Mouse (Mus musculus) mouse embryonic stem cell (cell line): ENCODE results near the gene Csnk2a2.

Experiments used
- in situ Hi-C, 2 experiments: fragments of 300-500 bp; cut with MboI; formaldehyde crosslinking; loops; 1 replicate in 1 of 2; 3 replicates in 1 of 2; pipeline ENCODE4 v1.14.3; 2019 to 2020; ENCODE audit warnings: low sequenced_read_pairs in 2 of 2, low pct_unique_long_range_greater_than_20kb in 1 of 2, mixed read lengths in 1 of 2; ENCODE audit not compliant: unreplicated experiment in 1 of 2

Gene Csnk2a2

DNA sequence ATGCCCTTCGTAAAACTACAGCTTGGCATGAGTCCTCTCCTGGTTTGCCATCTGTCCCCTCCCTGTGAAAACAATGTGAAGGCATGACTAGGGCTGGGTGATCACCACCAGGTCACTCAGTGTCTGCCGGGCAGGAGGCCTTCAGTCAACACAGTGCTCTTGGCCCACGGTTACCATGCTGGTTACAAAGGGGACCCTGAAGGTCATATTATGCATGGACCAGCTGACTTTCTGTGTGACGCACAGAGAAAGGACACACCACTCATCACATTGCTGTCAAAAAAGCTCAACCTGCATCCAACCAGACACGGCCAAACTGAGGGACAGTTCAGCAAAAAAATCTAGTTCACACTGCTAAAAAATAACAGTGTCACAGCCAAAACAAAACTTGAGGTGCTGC, at the start of gene Csnk2a2:
Gene Csnk2a2, minus strand, starts transcription at position 34 of the 400 bp plus-strand sequence.
- in situ Hi-C loops = no loop called here

DNA sequence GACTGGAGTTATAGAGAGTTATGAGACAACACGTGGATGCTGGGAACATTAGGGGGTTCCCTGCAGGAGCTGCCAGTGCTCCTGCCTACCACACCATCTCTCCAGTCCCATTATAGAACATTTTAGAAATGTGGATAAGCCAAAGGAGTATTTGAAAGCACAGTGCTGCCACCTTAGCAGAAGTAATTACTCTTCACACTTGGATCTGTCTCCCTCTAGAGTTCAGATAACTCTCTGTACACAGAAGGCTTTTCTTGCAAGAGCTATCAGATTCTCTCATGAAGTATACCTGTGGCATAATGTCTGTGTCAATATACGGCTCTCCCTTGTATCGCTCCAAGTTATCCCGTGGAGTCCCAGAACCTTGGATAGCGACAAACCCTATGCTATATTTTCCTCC, 49.6 kb upstream of the Csnk2a2 start:
- in situ Hi-C loops = no loop called here

- in situ Hi-C loops = no loop called here
Measured at GRCm38 (mm10) chr8:95533584-95534387, 43.9 kb upstream of the Csnk2a2 start, which contains the start of gene Ccdc113. Ccdc113 (plus strand) TSS chr8:95534085.

GRCm38 (mm10) chr8:95532206-95532605, 42.4 kb upstream of the Csnk2a2 start:
- in situ Hi-C loops = no loop called here

DNA sequence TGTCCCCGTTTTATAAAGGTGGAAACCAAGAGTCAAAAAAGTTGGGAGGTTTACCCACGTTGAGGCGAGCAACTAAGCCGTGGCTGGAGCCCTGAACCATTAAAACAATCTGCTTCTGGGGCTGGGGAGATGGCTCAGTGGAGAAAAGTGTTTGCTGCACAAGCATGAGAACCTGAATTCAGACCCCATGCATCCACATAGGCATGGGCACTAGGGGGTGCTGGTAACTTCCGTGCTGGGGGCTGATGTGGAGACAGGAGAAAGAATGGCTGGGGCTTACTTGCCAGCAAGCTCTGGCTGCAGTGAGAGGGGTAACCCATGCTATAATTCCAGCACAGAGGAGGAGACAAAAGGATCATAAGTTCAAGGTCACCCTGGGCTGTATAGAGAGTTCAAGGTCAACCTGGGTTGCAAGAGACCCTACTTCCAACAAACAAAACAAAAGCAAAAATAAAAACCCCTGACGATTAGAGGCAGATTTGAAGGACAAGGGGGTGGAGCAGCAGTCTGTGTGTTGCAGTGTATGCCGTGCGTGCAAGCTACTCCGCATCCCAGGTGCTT, 39.0 kb upstream of the Csnk2a2 start:
- in situ Hi-C loops = no loop called here

- in situ Hi-C loops = no loop called here
Measured at GRCm38 (mm10) chr8:95528194-95528593, 38.4 kb upstream of the Csnk2a2 start.

GRCm38 (mm10) chr8:95523991-95524390, 34.2 kb upstream of the Csnk2a2 start:
- in situ Hi-C loops = no loop called here

DNA sequence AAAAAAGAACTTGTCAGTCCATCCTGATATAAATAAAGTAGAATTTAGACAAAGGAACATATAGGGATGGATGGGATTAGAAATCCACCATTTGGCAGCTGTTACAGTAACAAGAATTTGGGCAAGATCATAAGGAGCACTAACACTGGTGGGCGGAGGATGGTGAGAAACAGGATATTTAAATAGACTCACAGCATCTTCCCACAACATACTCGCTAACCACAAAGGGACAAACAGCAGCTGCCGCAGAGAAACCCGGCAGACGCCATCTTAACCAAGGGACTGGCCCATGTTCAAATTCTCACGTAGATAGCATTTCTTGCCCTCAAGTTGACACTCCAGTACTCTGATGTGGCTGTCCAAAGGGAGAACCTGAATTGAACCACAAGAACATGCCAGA, 27.1 kb upstream of the Csnk2a2 start:
- in situ Hi-C loops = no loop called here

GRCm38 (mm10) chr8:95513219-95513618, 23.4 kb upstream of the Csnk2a2 start:
- in situ Hi-C loops = no loop called here

DNA sequence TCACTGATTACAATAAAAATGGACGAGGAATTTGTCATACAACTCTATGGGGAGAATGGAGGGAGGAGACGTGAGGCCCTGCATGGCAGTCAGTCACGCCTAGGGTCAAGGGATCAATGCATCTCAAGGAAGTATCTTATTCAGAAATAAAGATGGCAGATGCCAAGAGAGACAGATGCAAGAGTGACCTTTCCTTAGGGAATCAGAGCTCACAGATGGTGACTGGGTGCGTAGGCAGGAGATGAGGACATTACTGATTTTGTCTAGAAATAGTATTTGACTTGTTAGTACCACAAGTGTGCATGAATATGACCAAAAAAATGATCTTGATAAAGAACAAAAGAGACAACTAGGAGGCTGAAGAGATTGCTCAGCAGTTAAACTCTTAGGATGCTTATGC, 22.4 kb upstream of the Csnk2a2 start:
- in situ Hi-C loops = no loop called here

- in situ Hi-C loops = no loop called here
Measured at GRCm38 (mm10) chr8:95506245-95506644, 16.4 kb upstream of the Csnk2a2 start.

GRCm38 (mm10) chr8:95505606-95506005, 15.8 kb upstream of the Csnk2a2 start:
- in situ Hi-C loops = no loop called here

GRCm38 (mm10) chr8:95504835-95505234, 15.0 kb upstream of the Csnk2a2 start:
- in situ Hi-C loops = no loop called here

GRCm38 (mm10) chr8:95502431-95502830, 12.6 kb upstream of the Csnk2a2 start:
- in situ Hi-C loops = no loop called here

- in situ Hi-C loops = no loop called here
Measured at GRCm38 (mm10) chr8:95500436-95500835, 10.6 kb upstream of the Csnk2a2 start.

DNA sequence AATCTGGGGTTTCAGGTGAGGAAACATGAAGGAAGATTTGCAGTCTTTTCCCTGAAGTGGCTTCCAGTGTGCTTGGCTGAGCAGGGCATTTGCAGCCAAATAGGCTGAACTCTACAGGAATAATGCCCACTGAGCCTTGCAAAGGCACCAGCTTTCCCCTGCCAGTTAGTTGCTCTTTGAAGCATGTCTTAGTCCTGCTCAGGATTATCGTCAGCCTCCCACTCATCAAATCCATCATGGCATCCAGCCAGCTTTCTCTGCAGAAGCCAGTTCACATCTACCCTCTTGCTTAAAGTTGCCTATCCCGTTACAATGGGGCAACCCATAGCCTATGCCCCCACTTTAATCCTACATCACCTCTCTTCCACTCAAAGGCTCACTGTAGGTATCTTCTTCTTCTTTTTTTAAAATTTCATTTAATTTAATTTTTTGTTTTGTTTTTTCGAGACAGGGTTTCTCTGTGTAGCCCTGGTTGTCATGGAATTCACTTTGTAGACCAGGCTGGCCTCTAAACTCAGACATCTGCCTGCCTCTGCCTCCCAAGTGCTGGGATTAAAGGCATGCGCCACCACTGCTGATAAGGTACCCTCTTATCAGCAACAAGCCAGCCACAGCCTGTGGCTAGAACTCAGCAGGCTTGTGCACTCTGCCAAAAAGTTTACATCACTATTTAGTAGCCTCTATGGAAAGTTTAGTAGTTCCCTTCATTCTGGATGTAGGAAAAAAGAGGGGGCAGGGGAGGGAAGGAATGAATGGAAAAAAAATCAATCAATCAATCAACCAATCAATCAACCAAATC, 9.6 kb upstream of the Csnk2a2 start:
- in situ Hi-C loops = no loop called here

- in situ Hi-C loops = no loop called here
Measured at GRCm38 (mm10) chr8:95497821-95498220, 8.0 kb upstream of the Csnk2a2 start.

GRCm38 (mm10) chr8:95496420-95496819, 6.6 kb upstream of the Csnk2a2 start:
- in situ Hi-C loops = no loop called here

GRCm38 (mm10) chr8:95495444-95495843, 5.6 kb upstream of the Csnk2a2 start:
- in situ Hi-C loops = no loop called here
